Mouse (Mus musculus): ENCODE results near the gene Has1. TPM values are rescaled to one million over a fixed set of nuclear protein-coding genes. Genes with fewer than 3 reads are reported as not detected.

Gene Has1
- not detected in 2 replicates for total RNA-seq (2014; rRNA removed)
- not detected in 2 replicates for polyA plus RNA-seq (2012; rRNA removed)

DNA sequence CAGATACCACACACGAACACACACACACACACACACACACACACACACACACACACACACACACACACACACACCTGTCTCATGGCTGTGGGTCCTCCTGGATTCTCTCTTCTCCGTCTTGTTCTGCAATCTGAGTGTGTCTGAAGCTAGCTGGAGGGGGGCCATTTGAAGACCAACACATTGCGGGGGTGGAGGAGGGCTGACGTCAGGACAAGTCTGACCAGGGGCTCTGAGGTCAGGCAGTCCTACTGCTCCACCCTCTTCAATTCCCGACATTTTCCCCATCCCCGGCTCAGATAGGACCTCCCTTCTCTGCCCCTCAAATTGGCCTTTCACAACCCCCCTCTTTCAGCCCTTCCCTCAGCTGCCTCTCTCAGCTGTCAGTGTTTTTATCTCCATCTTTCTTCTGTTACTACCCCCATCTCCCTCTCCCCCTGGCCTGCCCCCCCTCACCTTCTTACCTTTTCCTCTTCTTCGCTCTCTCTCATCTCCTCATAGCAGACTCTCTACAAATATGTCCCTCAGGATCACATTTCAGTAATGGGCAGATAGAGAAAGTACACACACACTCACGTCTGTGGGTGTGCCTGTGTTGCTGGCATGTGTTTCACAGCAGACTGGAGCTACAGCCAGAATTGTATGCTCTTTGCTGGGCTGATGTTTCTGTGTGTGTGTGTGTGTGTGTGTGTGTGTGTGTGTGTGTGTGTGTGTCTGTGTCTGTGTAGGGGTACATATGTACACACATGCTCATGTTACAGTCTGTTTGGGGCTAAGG lies at the start of gene Has1:
TSS of gene Has1 (minus strand) at position 142 of the 775 bp plus-strand sequence.
- no peaks in the 10 kb centered on the region for H3K79me2 ChIP-seq (ENCODE audit: control insufficient read depth, insufficient read depth, low read length)
- no peak for DNase-seq (ENCODE audit: extremely low read depth, low read depth, low spot score)
- 49% methylated on average over 8 of the region's 8 CpGs for WGBS
- no peak for TF ChIP-seq POLR2A (IDR thresholded peaks at IDR 0.05; ENCODE audit: extremely low read depth, insufficient read depth, low read length)
- TF ChIP-seq CTCF (IDR thresholded peaks at IDR 0.05; ENCODE audit: low read depth, low read length) = no peak
- no peak within 1 kb of the TSS for H3K9ac ChIP-seq (ENCODE audit: low read depth, low read length)
- no peaks in the 10 kb centered on the region for H3K36me3 ChIP-seq (ENCODE audit: control insufficient read depth, insufficient read depth, low read length)
- no peaks in the 10 kb centered on the region for H3K4me1 ChIP-seq (ENCODE audit: control insufficient read depth, insufficient read depth, low read length)
- H3K27ac ChIP-seq (replicated peaks; ENCODE audit: insufficient read depth, low read depth, low read length) = no peak within 1 kb of the TSS
- no peak within 1 kb of the TSS for H3K4me3 ChIP-seq (ENCODE audit: insufficient read depth, low read depth, low read length)
- H3K27me3 ChIP-seq (ENCODE audit: control insufficient read depth, insufficient read depth, low read length) = peaks cover 3% of the 10 kb centered on the region

DNA sequence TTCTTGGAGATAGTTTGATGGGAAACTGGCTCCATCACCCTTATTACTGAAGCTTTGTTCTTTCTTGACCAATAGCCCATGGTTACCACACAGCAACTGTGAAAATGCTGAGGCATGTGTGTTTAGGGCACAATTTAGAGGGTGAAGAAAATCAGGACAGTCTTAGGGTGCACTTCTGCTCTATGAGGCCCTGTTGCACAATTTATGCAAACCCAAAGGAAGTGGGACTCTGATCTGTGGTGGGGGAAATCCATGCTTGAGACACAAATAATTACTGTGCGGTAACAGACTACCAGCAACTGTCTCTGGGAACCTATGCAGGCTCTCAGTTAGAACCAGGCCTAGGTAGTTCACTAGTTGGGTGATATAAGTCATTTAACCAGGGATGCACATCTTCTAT lies 45.8 kb upstream of the Has1 start:
- DNase-seq (ENCODE audit: extremely low read depth, low read depth, low spot score) = peak; percentile 36
- WGBS = 78% methylated on average over 1 of the region's 1 CpGs

DNA sequence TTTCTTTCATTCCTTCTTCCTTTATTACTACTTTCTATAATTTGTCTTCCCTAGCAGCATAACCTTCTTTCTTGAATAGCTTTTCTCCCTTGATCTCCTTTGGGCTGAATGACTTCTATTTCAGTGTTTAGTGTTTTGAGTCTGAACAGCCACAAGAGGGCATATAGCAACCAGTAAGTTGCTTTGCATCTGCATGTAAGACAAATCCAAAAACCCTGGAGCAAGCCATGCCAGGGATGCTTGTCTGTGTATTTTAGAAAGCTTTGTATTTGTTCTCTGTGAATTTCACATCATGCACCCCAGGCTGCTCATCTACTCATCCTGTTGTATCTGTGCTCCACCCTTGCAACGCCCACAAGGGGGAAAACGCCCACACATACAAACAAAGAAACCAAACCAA lies 44.3 kb upstream of the Has1 start:
- Histone ChIP-seq H3K4me3 (ENCODE audit: insufficient read depth, low read depth, low read length) (no peak overlapping the region), H3K79me2 (ENCODE audit: control insufficient read depth, insufficient read depth, low read length) (no peaks in the 10 kb centered on the region), H3K4me1 (ENCODE audit: control insufficient read depth, insufficient read depth, low read length) (no peaks in the 10 kb centered on the region), H3K27ac (replicated peaks; ENCODE audit: insufficient read depth, low read depth, low read length) (no peak overlapping the region), H3K9ac (ENCODE audit: low read depth, low read length) (no peak overlapping the region), H3K36me3 (ENCODE audit: control insufficient read depth, insufficient read depth, low read length) (no peaks in the 10 kb centered on the region), H3K27me3 (ENCODE audit: control insufficient read depth, insufficient read depth, low read length) (no peaks in the 10 kb centered on the region)
- TF ChIP-seq CTCF (IDR thresholded peaks at IDR 0.05; ENCODE audit: low read depth, low read length) (no peak), POLR2A (IDR thresholded peaks at IDR 0.05; ENCODE audit: extremely low read depth, insufficient read depth, low read length) (no peak)
- no peak for DNase-seq (ENCODE audit: extremely low read depth, low read depth, low spot score)
- WGBS = 68% methylated on average over 2 of the region's 2 CpGs

More for the DNA sequence above, 45.8 kb upstream of the Has1 start:
- TF ChIP-seq POLR2A (IDR thresholded peaks at IDR 0.05; ENCODE audit: extremely low read depth, insufficient read depth, low read length) (no peak), CTCF (IDR thresholded peaks at IDR 0.05; ENCODE audit: low read depth, low read length) (no peak)
- H3K27ac ChIP-seq (replicated peaks; ENCODE audit: insufficient read depth, low read depth, low read length) = no peak overlapping the region
- no peaks in the 10 kb centered on the region for H3K4me1 ChIP-seq (ENCODE audit: control insufficient read depth, insufficient read depth, low read length)
- H3K27me3 ChIP-seq (ENCODE audit: control insufficient read depth, insufficient read depth, low read length) = no peaks in the 10 kb centered on the region
- H3K79me2 ChIP-seq (ENCODE audit: control insufficient read depth, insufficient read depth, low read length) = no peaks in the 10 kb centered on the region
- H3K9ac ChIP-seq (ENCODE audit: low read depth, low read length) = no peak overlapping the region
- H3K36me3 ChIP-seq (ENCODE audit: control insufficient read depth, insufficient read depth, low read length) = no peaks in the 10 kb centered on the region
- no peak overlapping the region for H3K4me3 ChIP-seq (ENCODE audit: insufficient read depth, low read depth, low read length)

- under 1% methylated on average over 4 of the region's 4 CpGs for WGBS
- H3K36me3 ChIP-seq (ENCODE audit: control insufficient read depth, insufficient read depth, low read length) = no peaks in the 10 kb centered on the region
- no peak for TF ChIP-seq POLR2A (IDR thresholded peaks at IDR 0.05; ENCODE audit: extremely low read depth, insufficient read depth, low read length)
- TF ChIP-seq CTCF (IDR thresholded peaks at IDR 0.05; ENCODE audit: low read depth, low read length) = peak; percentile 31; the same call in 1 of the 2 replicates
- peak; percentile 65 for DNase-seq (ENCODE audit: extremely low read depth, low read depth, low spot score)
- no peak overlapping the region for H3K4me3 ChIP-seq (ENCODE audit: insufficient read depth, low read depth, low read length)
- no peaks in the 10 kb centered on the region for H3K27me3 ChIP-seq (ENCODE audit: control insufficient read depth, insufficient read depth, low read length)
- no peak overlapping the region for H3K9ac ChIP-seq (ENCODE audit: low read depth, low read length)
- no peaks in the 10 kb centered on the region for H3K79me2 ChIP-seq (ENCODE audit: control insufficient read depth, insufficient read depth, low read length)
- H3K4me1 ChIP-seq (ENCODE audit: control insufficient read depth, insufficient read depth, low read length) = no peaks in the 10 kb centered on the region
- H3K27ac ChIP-seq (replicated peaks; ENCODE audit: insufficient read depth, low read depth, low read length) = no peak overlapping the region
Observed at GRCm38 (mm10) chr17:17896039-17896438, 41.0 kb upstream of the Has1 start.

DNA sequence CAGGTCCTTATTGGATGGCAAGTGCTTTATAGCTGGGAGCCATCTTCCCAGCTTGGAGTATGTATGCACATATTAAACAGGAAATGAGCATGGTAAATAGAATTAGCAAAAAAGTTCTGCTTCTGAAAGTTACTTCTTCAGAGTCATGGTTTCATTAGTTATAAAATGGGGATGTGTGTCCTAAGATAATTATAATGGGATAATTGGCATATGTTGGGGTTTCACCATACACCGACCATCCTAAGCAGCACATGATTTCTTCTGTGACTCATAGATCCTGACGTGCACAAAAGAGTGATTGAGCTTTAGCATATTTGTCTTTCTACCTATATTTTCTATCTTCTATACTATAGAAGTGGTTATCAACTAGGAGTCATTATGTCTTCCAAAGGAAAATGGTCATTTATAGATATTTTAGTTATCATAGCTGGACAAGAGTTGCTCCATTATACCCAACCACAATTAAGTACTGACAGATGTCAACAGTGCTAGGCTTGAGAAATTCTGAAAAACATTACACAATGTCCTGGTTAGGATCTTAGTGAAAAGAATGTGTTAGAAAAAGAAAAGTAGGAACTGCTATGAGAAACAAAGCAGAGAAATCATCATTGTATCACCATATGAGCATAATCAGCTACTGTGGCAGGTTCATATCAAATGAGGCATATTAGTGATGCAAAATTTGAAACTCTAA lies 34.9 kb upstream of the Has1 start:
- H3K27me3 ChIP-seq (ENCODE audit: control insufficient read depth, insufficient read depth, low read length) = no peaks in the 10 kb centered on the region
- no peak overlapping the region for H3K9ac ChIP-seq (ENCODE audit: low read depth, low read length)
- H3K4me1 ChIP-seq (ENCODE audit: control insufficient read depth, insufficient read depth, low read length) = no peaks in the 10 kb centered on the region
- 85% methylated on average over 2 of the region's 2 CpGs for WGBS
- H3K36me3 ChIP-seq (ENCODE audit: control insufficient read depth, insufficient read depth, low read length) = no peaks in the 10 kb centered on the region
- H3K4me3 ChIP-seq (ENCODE audit: insufficient read depth, low read depth, low read length) = no peak overlapping the region
- H3K27ac ChIP-seq (replicated peaks; ENCODE audit: insufficient read depth, low read depth, low read length) = no peak overlapping the region
- no peaks in the 10 kb centered on the region for H3K79me2 ChIP-seq (ENCODE audit: control insufficient read depth, insufficient read depth, low read length)
- no peak for DNase-seq (ENCODE audit: extremely low read depth, low read depth, low spot score)
- TF ChIP-seq POLR2A (IDR thresholded peaks at IDR 0.05; ENCODE audit: extremely low read depth, insufficient read depth, low read length) (no peak), CTCF (IDR thresholded peaks at IDR 0.05; ENCODE audit: low read depth, low read length) (no peak)

Data from liver, adult 2 months (tissue).